Mouse (Mus musculus): Measurements from ENCODE around the gene B4galt4. TPM values are rescaled to one million over a fixed set of nuclear protein-coding genes. Genes with fewer than 3 reads are reported as not detected.
"Not testable (repeated sequence)": the region's sequence is repeated elsewhere in the genome, so short reads cannot be mapped to it uniquely, and the experiment has no call there.

Gene B4galt4
- polyA plus RNA-seq, 1 experiment from 2014 or later = 34.9 TPM

GRCm38 (mm10) chr16:38705531-38706281, 36.4 kb upstream of the B4galt4 start:
- no peak overlapping the region for H3K4me2 ChIP-seq (ENCODE audit: low read depth, low read length)
- no peak overlapping the region for H3K9ac ChIP-seq (replicated peaks; ENCODE audit: low read depth, low read length)
- no peak overlapping the region for H3K27ac ChIP-seq (ENCODE audit: low read depth, low read length)
- 62% methylated on average over 9 of the region's 9 CpGs for WGBS
- H3K4me3 ChIP-seq (ENCODE audit: low read depth, low read length) = no peak overlapping the region
- H3K9me3 ChIP-seq (ENCODE audit: control insufficient read depth, low read length) = no peaks in the 10 kb centered on the region
- H3K4me1 ChIP-seq (ENCODE audit: control insufficient read depth, insufficient read depth, low read length) = peaks cover 6% of the 10 kb centered on the region; the same call in 1 of the 2 replicates
- H3K36me3 ChIP-seq (ENCODE audit: control insufficient read depth, insufficient read depth, low read length) = no peaks in the 10 kb centered on the region
- ATAC-seq (ENCODE audit: low read depth) = no peak
- no peaks in the 10 kb centered on the region for H3K27me3 ChIP-seq (ENCODE audit: control insufficient read depth, insufficient read depth, low read length)

GRCm38 (mm10) chr16:38706782-38707181, 35.3 kb upstream of the B4galt4 start:
- ATAC-seq (ENCODE audit: low read depth) = no peak
- no peaks in the 10 kb centered on the region for H3K36me3 ChIP-seq (ENCODE audit: control insufficient read depth, insufficient read depth, low read length)
- 77% methylated on average over 7 of the region's 7 CpGs for WGBS

GRCm38 (mm10) chr16:38708962-38709520, 33.0 kb upstream of the B4galt4 start:
- no peaks in the 10 kb centered on the region for H3K27me3 ChIP-seq (ENCODE audit: control insufficient read depth, insufficient read depth, low read length)
- H3K9ac ChIP-seq (replicated peaks; ENCODE audit: low read depth, low read length) = no peak overlapping the region
- H3K4me1 ChIP-seq (ENCODE audit: control insufficient read depth, insufficient read depth, low read length) = peaks cover 12% of the 10 kb centered on the region; the same call in 1 of the 2 replicates
- no peak overlapping the region for H3K27ac ChIP-seq (ENCODE audit: low read depth, low read length)
- H3K4me3 ChIP-seq (ENCODE audit: low read depth, low read length) = no peak overlapping the region
- no peak for ATAC-seq (ENCODE audit: low read depth)
- 70% methylated on average over 7 of the region's 7 CpGs for WGBS
- H3K36me3 ChIP-seq (ENCODE audit: control insufficient read depth, insufficient read depth, low read length) = no peaks in the 10 kb centered on the region
- H3K4me2 ChIP-seq (ENCODE audit: low read depth, low read length) = no peak overlapping the region
- H3K9me3 ChIP-seq (ENCODE audit: control insufficient read depth, low read length) = no peaks in the 10 kb centered on the region

More at GRCm38 (mm10) chr16:38706782-38707181, 35.3 kb upstream of the B4galt4 start:
- no peak overlapping the region for H3K4me2 ChIP-seq (ENCODE audit: low read depth, low read length)
- no peaks in the 10 kb centered on the region for H3K27me3 ChIP-seq (ENCODE audit: control insufficient read depth, insufficient read depth, low read length)
- H3K27ac ChIP-seq (ENCODE audit: low read depth, low read length) = no peak overlapping the region
- peaks cover 6% of the 10 kb centered on the region; the same call in 1 of the 2 replicates for H3K4me1 ChIP-seq (ENCODE audit: control insufficient read depth, insufficient read depth, low read length)
- no peak overlapping the region for H3K9ac ChIP-seq (replicated peaks; ENCODE audit: low read depth, low read length)
- H3K4me3 ChIP-seq (ENCODE audit: low read depth, low read length) = no peak overlapping the region
- no peaks in the 10 kb centered on the region for H3K9me3 ChIP-seq (ENCODE audit: control insufficient read depth, low read length)

GRCm38 (mm10) chr16:38711245-38711644, 30.8 kb upstream of the B4galt4 start:
- Histone ChIP-seq H3K4me3 (ENCODE audit: low read depth, low read length) (no peak overlapping the region; the same call in 1 of the 2 replicates), H3K4me2 (ENCODE audit: low read depth, low read length) (peak overlapping the region; percentile 30; the same call in 1 of the 2 replicates), H3K36me3 (ENCODE audit: control insufficient read depth, insufficient read depth, low read length) (no peaks in the 10 kb centered on the region), H3K9me3 (ENCODE audit: control insufficient read depth, low read length) (no peaks in the 10 kb centered on the region), H3K27ac (ENCODE audit: low read depth, low read length) (no peak overlapping the region), H3K27me3 (ENCODE audit: control insufficient read depth, insufficient read depth, low read length) (no peaks in the 10 kb centered on the region), H3K9ac (replicated peaks; ENCODE audit: low read depth, low read length) (no peak overlapping the region), H3K4me1 (ENCODE audit: control insufficient read depth, insufficient read depth, low read length) (peaks cover 12% of the 10 kb centered on the region; the same call in 1 of the 2 replicates)
- 67% methylated on average over 4 of the region's 4 CpGs for WGBS
- no peak for ATAC-seq (ENCODE audit: low read depth)

- H3K36me3 ChIP-seq (ENCODE audit: control insufficient read depth, insufficient read depth, low read length) = no peaks in the 10 kb centered on the region
- no peak for ATAC-seq (ENCODE audit: low read depth)
- peak overlapping the region; percentile 55 for H3K4me3 ChIP-seq (ENCODE audit: low read depth, low read length)
- WGBS = 7% methylated on average over 12 of the region's 12 CpGs
- H3K9ac ChIP-seq (replicated peaks; ENCODE audit: low read depth, low read length) = peak overlapping the region; percentile 69
- H3K27me3 ChIP-seq (ENCODE audit: control insufficient read depth, insufficient read depth, low read length) = no peaks in the 10 kb centered on the region
- H3K27ac ChIP-seq (ENCODE audit: low read depth, low read length) = no peak overlapping the region
- H3K4me2 ChIP-seq (ENCODE audit: low read depth, low read length) = peak overlapping the region; percentile 88
- H3K9me3 ChIP-seq (ENCODE audit: control insufficient read depth, low read length) = no peaks in the 10 kb centered on the region
- peaks cover 12% of the 10 kb centered on the region; the same call in 1 of the 2 replicates for H3K4me1 ChIP-seq (ENCODE audit: control insufficient read depth, insufficient read depth, low read length)
Observed at GRCm38 (mm10) chr16:38712105-38712504, 30.0 kb upstream of the B4galt4 start.

GRCm38 (mm10) chr16:38712581-38713403, 29.3 kb upstream of the B4galt4 start, which contains the start of gene Arhgap31:
Gene Arhgap31 (minus strand): TSS chr16:38713274.
- H3K4me1 ChIP-seq (ENCODE audit: control insufficient read depth, insufficient read depth, low read length) = peaks cover 12% of the 10 kb centered on the region; the same call in 1 of the 2 replicates
- under 1% methylated on average over 64 of the region's 74 CpGs for WGBS
- H3K9me3 ChIP-seq (ENCODE audit: control insufficient read depth, low read length) = no peaks in the 10 kb centered on the region
- H3K27me3 ChIP-seq (ENCODE audit: control insufficient read depth, insufficient read depth, low read length) = no peaks in the 10 kb centered on the region
- peak within 1 kb of the TSS; percentile 69 for H3K9ac ChIP-seq (replicated peaks; ENCODE audit: low read depth, low read length)
- H3K27ac ChIP-seq (ENCODE audit: low read depth, low read length) = peak within 1 kb of the TSS; percentile 57
- peak within 1 kb of the TSS; percentile 55 for H3K4me3 ChIP-seq (ENCODE audit: low read depth, low read length)
- no peaks in the 10 kb centered on the region for H3K36me3 ChIP-seq (ENCODE audit: control insufficient read depth, insufficient read depth, low read length)
- peak; percentile 91 for ATAC-seq (ENCODE audit: low read depth)
- peak within 1 kb of the TSS; percentile 88 for H3K4me2 ChIP-seq (ENCODE audit: low read depth, low read length)

- no peaks in the 10 kb centered on the region for H3K36me3 ChIP-seq (ENCODE audit: control insufficient read depth, insufficient read depth, low read length)
- 28% methylated on average over 17 of the region's 17 CpGs for WGBS
- H3K4me1 ChIP-seq (ENCODE audit: control insufficient read depth, insufficient read depth, low read length) = peaks cover 12% of the 10 kb centered on the region; the same call in 1 of the 2 replicates
- peak; percentile 45; the same call in 1 of the 2 replicates for ATAC-seq (ENCODE audit: low read depth)
- peak overlapping the region; percentile 69 for H3K9ac ChIP-seq (replicated peaks; ENCODE audit: low read depth, low read length)
- no peaks in the 10 kb centered on the region for H3K27me3 ChIP-seq (ENCODE audit: control insufficient read depth, insufficient read depth, low read length)
- peak overlapping the region; percentile 55 for H3K4me3 ChIP-seq (ENCODE audit: low read depth, low read length)
- peak overlapping the region; percentile 88 for H3K4me2 ChIP-seq (ENCODE audit: low read depth, low read length)
- H3K27ac ChIP-seq (ENCODE audit: low read depth, low read length) = peak overlapping the region; percentile 57
- H3K9me3 ChIP-seq (ENCODE audit: control insufficient read depth, low read length) = no peaks in the 10 kb centered on the region
Observed at GRCm38 (mm10) chr16:38713404-38714258, 28.4 kb upstream of the B4galt4 start.

- Histone ChIP-seq H3K4me1 (ENCODE audit: control insufficient read depth, insufficient read depth, low read length) (peaks cover 12% of the 10 kb centered on the region; the same call in 1 of the 2 replicates), H3K4me2 (ENCODE audit: low read depth, low read length) (peak overlapping the region; percentile 88; the same call in 1 of the 2 replicates)
- H3K9ac ChIP-seq (replicated peaks; ENCODE audit: low read depth, low read length); H3K27me3 ChIP-seq (ENCODE audit: control insufficient read depth, insufficient read depth, low read length); H3K4me3 ChIP-seq (ENCODE audit: low read depth, low read length); H3K36me3 ChIP-seq (ENCODE audit: control insufficient read depth, insufficient read depth, low read length); H3K27ac ChIP-seq (ENCODE audit: low read depth, low read length); ATAC-seq (ENCODE audit: low read depth); H3K9me3 ChIP-seq (ENCODE audit: control insufficient read depth, low read length): not testable (repeated sequence)
- WGBS = 55% methylated on average over 11 of the region's 12 CpGs
Observed at GRCm38 (mm10) chr16:38714259-38714526, 27.9 kb upstream of the B4galt4 start.

Measured in neural tube, embryonic 14.5 days (tissue).